ENCODE assay signal across 8 mouse cellular contexts in genomic region chr4:134370649-134371221, GRCm38 (mm10). TPM values are rescaled to one million over a fixed set of nuclear protein-coding genes. Genes with fewer than 3 reads are reported as not detected.
DNase-seq lines count a peak whose midpoint lies in the region; ATAC-seq lines count a peak whose summit lies in the region.

No protein-coding gene starts in this region.

- ATAC-seq in cerebellum, adult (ENCODE audit: insufficient number of reproducible peaks, low FRiP score, low TSS enrichment): peak; percentile 7; the same call in 1 of the 2 replicates
- ATAC-seq in megakaryocyte, adult 5-6 weeks (ENCODE audit: poor library complexity, severe bottlenecking): no peak

- no peak for DNase-seq in cerebellum, adult 11-12 months
- DNase-seq in layer of hippocampus, postnatal 25 days (ENCODE audit: extremely low spot score in 1 of 2, low spot score in 1 of 2): peak; percentile 28 to 47
- peak; percentile 27 for DNase-seq in neural tube, embryonic 10.5 days (ENCODE audit: extremely low spot score, low spot score)
- DNase-seq in Muller cell, postnatal 12 days (ENCODE audit: inconsistent ontology term): no peak
- DNase-seq in gastrocnemius, postnatal 36 days: no peak

- H3K4me1 ChIP-seq in megakaryocyte, embryonic 14.5 days: peaks cover 21% of the 10 kb centered on the region

- H3K27me3 ChIP-seq in megakaryocyte, embryonic 14.5 days (replicated peaks): peaks cover 83% of the 10 kb centered on the region

- no peaks in the 10 kb centered on the region for H3K36me3 ChIP-seq in megakaryocyte, embryonic 14.5 days (replicated peaks; ENCODE audit: low read length)

- intact Hi-C loops in gastrocnemius, postnatal 36 days (cut with DNase I): loop anchor here (5.0 kb wide), 1 partner anchor 123 kb away; the partner anchor contains the start of genes Gm30191 and Zfp593

- no peaks in the 10 kb centered on the region for H3K9me3 ChIP-seq in megakaryocyte, embryonic 14.5 days

- H3K4me3 ChIP-seq in megakaryocyte, embryonic 14.5 days (replicated peaks): peak overlapping the region; percentile 90

RNA-seq across cellular contexts. Expression of gene Extl1, which starts 12.9 kb away (rescaled TPM):
- not detected in 2 replicates for polyA plus RNA-seq in megakaryocyte, embryonic 14.5 days (2012; ENCODE audit: insufficient read depth, low replicate concordance)
- 0.04 TPM in 1 of 2 replicates, not detected in the other for total RNA-seq in megakaryocyte, adult 5-6 weeks (2015)
- total RNA-seq in megakaryocyte, adult 5-6 weeks (2017): not detected in 2 replicates
- total RNA-seq in layer of hippocampus, postnatal 25 days (2021): 10 to 100 TPM; 46.8 TPM
- 10 to 100 TPM; 25.9 to 29.9 TPM for total RNA-seq in gastrocnemius, postnatal 36 days (2021)

RNA-seq across cellular contexts. Expression of gene Pafah2, which starts 25.4 kb away (rescaled TPM):
- polyA plus RNA-seq in megakaryocyte, embryonic 14.5 days (2012; ENCODE audit: insufficient read depth, low replicate concordance): 2.4 and 3.8 TPM in 2 replicates
- 4.6 and 5.9 TPM in 2 replicates for total RNA-seq in megakaryocyte, adult 5-6 weeks (2015)
- total RNA-seq in megakaryocyte, adult 5-6 weeks (2017): 5.5 and 6.3 TPM in 2 replicates
- 1 to 10 TPM; 5.0 to 7.6 TPM for total RNA-seq in layer of hippocampus, postnatal 25 days (2021)
- total RNA-seq in gastrocnemius, postnatal 36 days (2021): 1 to 10 TPM; 1.8 to 4.0 TPM

RNA-seq across cellular contexts. Expression of gene Slc30a2, which starts 27.8 kb away (rescaled TPM):
- 1.1 TPM in 1 of 2 replicates, not detected in the other for polyA plus RNA-seq in megakaryocyte, embryonic 14.5 days (2012; ENCODE audit: insufficient read depth, low replicate concordance)
- 0.11 and 0.18 TPM in 2 replicates for total RNA-seq in megakaryocyte, adult 5-6 weeks (2015)
- 0.22 TPM in 1 of 2 replicates, not detected in the other for total RNA-seq in megakaryocyte, adult 5-6 weeks (2017)
- under 1 TPM in 1 of 2 experiments, not detected in 1; 0.12 TPM for total RNA-seq in layer of hippocampus, postnatal 25 days (2021)
- 10 to 100 TPM in 1 of 2 experiments, 1 to 10 TPM in 1; 3.8 to 22.3 TPM for total RNA-seq in gastrocnemius, postnatal 36 days (2021)

RNA-seq across cellular contexts. Expression of gene Trim63, which starts 55.8 kb away (rescaled TPM):
- not detected in 2 replicates for polyA plus RNA-seq in megakaryocyte, embryonic 14.5 days (2012; ENCODE audit: insufficient read depth, low replicate concordance)
- total RNA-seq in megakaryocyte, adult 5-6 weeks (2015): not detected in 2 replicates
- total RNA-seq in megakaryocyte, adult 5-6 weeks (2017): not detected in 2 replicates
- total RNA-seq in layer of hippocampus, postnatal 25 days (2021): not detected
- 100 to 1,000 TPM; 241 to 268 TPM for total RNA-seq in gastrocnemius, postnatal 36 days (2021)

Comparison
In these comparisons a context has a peak if more than half of its experiments do, and no peak if none do; other contexts are left out.
1. DNase-seq: peak in layer of hippocampus, postnatal 25 days (2 of 2) and neural tube, embryonic 10.5 days (single experiment); none in cerebellum, adult 11-12 months (single experiment), Muller cell, postnatal 12 days (single experiment) and gastrocnemius, postnatal 36 days (0 of 2).
2. RNA of gene Extl1, which starts 12.9 kb away (total RNA-seq): 46.8 TPM in layer of hippocampus, postnatal 25 days and 25.9 to 29.9 TPM in gastrocnemius, postnatal 36 days; 0.04 TPM in megakaryocyte, adult 5-6 weeks; every median in the first group is over 10 times any median in the second.